Mouse (Mus musculus) MEL (cell line): Measurements from ENCODE around the gene Grb10. TPM values are rescaled to one million over a fixed set of nuclear protein-coding genes. Genes with fewer than 3 reads are reported as not detected.

Experiments
- DNase-seq: peaks from one replicate; pipeline ENCODE4 v3.0.0; 2011; ENCODE audit warnings: low read depth, low spot score
- H3K27ac ChIP-seq: 2 replicates; pipeline ENCODE4 v1.5.1; 2012; ENCODE audit warnings: low read depth, mild to moderate bottlenecking, control low read depth, low read length, moderate library complexity; ENCODE audit not compliant: control insufficient read depth
- H3K27me3 ChIP-seq, 2 experiments: fragments of 150-350 bp in 1 of 2; sonication (generic) in 1 of 2; 2 replicates each; pipeline ENCODE4 v1.6.1; 2012; ENCODE audit warnings: low read length in 2 of 2, mild to moderate bottlenecking in 2 of 2, improper control_type of control experiment in 1 of 2, moderate library complexity in 1 of 2; ENCODE audit not compliant: insufficient read depth in 2 of 2, control insufficient read depth in 1 of 2
- H3K36me3 ChIP-seq, 2 experiments: 2 replicates each; pipeline ENCODE4 v1.6.1; 2012 to 2014; ENCODE audit warnings: low read length in 2 of 2, improper control_type of control experiment in 1 of 2, inconsistent platforms in 1 of 2, mild to moderate bottlenecking in 1 of 2; ENCODE audit not compliant: insufficient read depth in 2 of 2, control insufficient read depth in 1 of 2
- H3K4me1 ChIP-seq, 2 experiments: fragments of 150-350 bp in 1 of 2; sonication (generic) in 1 of 2; 2 replicates each; pipeline ENCODE4 v1.6.1; 2012; ENCODE audit warnings: low read length in 2 of 2, improper control_type of control experiment in 1 of 2, mild to moderate bottlenecking in 1 of 2; ENCODE audit not compliant: insufficient read depth in 2 of 2, control insufficient read depth in 1 of 2
- H3K4me3 ChIP-seq, 2 experiments: fragments of 150-350 bp in 1 of 2; sonication (generic) in 1 of 2; 2 replicates each; pipeline ENCODE4 v1.5.1; 2012; ENCODE audit warnings: low read depth in 2 of 2, low read length in 2 of 2, mild to moderate bottlenecking in 2 of 2, moderate library complexity in 2 of 2, control low read depth in 1 of 2, improper control_type of control experiment in 1 of 2; ENCODE audit not compliant: control insufficient read depth in 1 of 2, insufficient read depth in 1 of 2
- H3K79me2 ChIP-seq: 2 replicates; pipeline ENCODE4 v1.6.1; 2012; ENCODE audit warnings: mild to moderate bottlenecking, low read length, moderate library complexity; ENCODE audit not compliant: control insufficient read depth, poor library complexity, insufficient read depth
- H3K9ac ChIP-seq: 2 replicates; pipeline ENCODE4 v1.6.1; 2012; ENCODE audit warnings: low read depth, mild to moderate bottlenecking, control low read depth, low read length, moderate library complexity; ENCODE audit not compliant: control insufficient read depth, poor library complexity, severe bottlenecking
- H3K9me3 ChIP-seq: fragments of 150-350 bp; sonication (generic); replicated peaks from 2 replicates; pipeline ENCODE4 v1.6.1; 2012; ENCODE audit warnings: mild to moderate bottlenecking, low read length, improper control_type of control experiment, moderate library complexity; ENCODE audit not compliant: insufficient read depth
- BHLHE40 ChIP-seq: IDR thresholded peaks from 2 replicates; pipeline ENCODE4 v1.6.1; 2012; ENCODE audit warnings: low read depth, mild to moderate bottlenecking, inconsistent platforms, low read length, improper control_type of control experiment, borderline replicate concordance
- CTCF ChIP-seq, 3 experiments: IDR thresholded peaks in 2 of 3; conservative IDR thresholded peaks in 1 of 3; 2 replicates each; pipeline ENCODE4 v1.5.1; 2011 to 2012; ENCODE audit warnings: low read length in 3 of 3, low read depth in 2 of 3, mild to moderate bottlenecking in 2 of 3, improper control_type of control experiment in 1 of 3, inconsistent platforms in 1 of 3, mixed read lengths in 1 of 3, moderate library complexity in 1 of 3; ENCODE audit not compliant: control insufficient read depth in 1 of 3, insufficient read depth in 1 of 3, poor library complexity in 1 of 3, severe bottlenecking in 1 of 3
- EP300 ChIP-seq, 2 experiments: IDR thresholded peaks; 2 replicates each; pipeline ENCODE4 v1.6.1; 2011; ENCODE audit warnings: improper control_type of control experiment in 2 of 2, low read length in 2 of 2, low read depth in 1 of 2, mild to moderate bottlenecking in 1 of 2
- MAFK ChIP-seq: IDR thresholded peaks from 2 replicates; pipeline ENCODE4 v1.6.1; 2011; ENCODE audit warnings: low read depth, mild to moderate bottlenecking, low read length, improper control_type of control experiment, borderline replicate concordance
- MAX ChIP-seq: IDR thresholded peaks from 2 replicates; pipeline ENCODE4 v1.6.1; 2011; ENCODE audit warnings: low read length, improper control_type of control experiment
- MXI1 ChIP-seq: IDR thresholded peaks from 2 replicates; pipeline ENCODE4 v1.6.1; 2011; ENCODE audit warnings: mild to moderate bottlenecking, low read depth, low read length, improper control_type of control experiment
- NELFE ChIP-seq: IDR thresholded peaks from 2 replicates; pipeline ENCODE4 v1.6.1; 2011; ENCODE audit warnings: low read depth, low read length, improper control_type of control experiment
- POLR2A ChIP-seq, 2 experiments: IDR thresholded peaks; 2 replicates each; pipeline ENCODE4 v1.6.1; 2011 to 2012; ENCODE audit warnings: low read length in 2 of 2, mild to moderate bottlenecking in 2 of 2, control low read depth in 1 of 2, improper control_type of control experiment in 1 of 2, low read depth in 1 of 2, moderate library complexity in 1 of 2; ENCODE audit not compliant: control insufficient read depth in 1 of 2, insufficient read depth in 1 of 2, poor library complexity in 1 of 2
- SIN3A ChIP-seq: IDR thresholded peaks from 2 replicates; pipeline ENCODE4 v1.6.1; 2012; ENCODE audit warnings: low read length, improper control_type of control experiment, inconsistent platforms
- UBTF ChIP-seq: IDR thresholded peaks from 2 replicates; pipeline ENCODE4 v1.6.1; 2012; ENCODE audit warnings: low read depth, mild to moderate bottlenecking, inconsistent platforms, low read length, improper control_type of control experiment, moderate library complexity, borderline replicate concordance; ENCODE audit not compliant: insufficient read depth
- USF2 ChIP-seq, 2 experiments: IDR thresholded peaks; 2 replicates each; pipeline ENCODE4 v1.6.1; 2011 to 2012; ENCODE audit warnings: improper control_type of control experiment in 2 of 2, low read length in 2 of 2, borderline replicate concordance in 1 of 2, inconsistent platforms in 1 of 2, low read depth in 1 of 2, mild to moderate bottlenecking in 1 of 2; ENCODE audit not compliant: insufficient read depth in 1 of 2
- ZKSCAN1 ChIP-seq: IDR thresholded peaks from 2 replicates; pipeline ENCODE4 v1.6.1; 2012; ENCODE audit warnings: low read depth, mild to moderate bottlenecking, inconsistent platforms, low read length, improper control_type of control experiment, moderate library complexity
- polyA plus RNA-seq, 2 experiments: library from polyadenylated mRNA; stranded (reverse) in 1 of 2; unstranded in 1 of 2; fragments of >175 nt in 1 of 2; fragments of >200 nt in 1 of 2; gene quantifications; 2 replicates each; pipeline versions ENCODE4 v1.2.1 to v1.2.4; 2012; ENCODE audit warnings: low replicate concordance in 2 of 2, low read depth in 1 of 2; ENCODE audit not compliant: insufficient read length in 2 of 2, insufficient read depth in 1 of 2, missing spikeins in 1 of 2
- total RNA-seq: library from RNA; depleted of rRNA; stranded (reverse); fragments of 300-350 nt; gene quantifications from 2 replicates; pipeline ENCODE4 v1.2.3, GENCODE M21; 2012

Grb10 gene
- total and polyA plus RNA-seq, 3 experiments: not detected

- no peak for TF ChIP-seq MXI1
- TF ChIP-seq UBTF: no peak
- TF ChIP-seq SIN3A: no peak
- no peak for TF ChIP-seq NELFE
- no peak for TF ChIP-seq USF2 (IDR thresholded peaks at IDR 0.05; ENCODE audit: borderline replicate concordance in 1 of 2, insufficient read depth in 1 of 2, low read depth in 1 of 2, low read length in 2 of 2)
- H3K36me3 ChIP-seq: no peaks in the 10 kb centered on the region
- no peaks in the 10 kb centered on the region for H3K27me3 ChIP-seq
- no peak overlapping the region for H3K4me3 ChIP-seq
- H3K9ac ChIP-seq: no peak overlapping the region
- no peaks in the 10 kb centered on the region for H3K9me3 ChIP-seq
- no peak for DNase-seq
- no peaks in the 10 kb centered on the region for H3K4me1 ChIP-seq
- no peaks in the 10 kb centered on the region for H3K79me2 ChIP-seq
- H3K27ac ChIP-seq: no peak overlapping the region
Measured at GRCm38 (mm10) chr11:12079231-12079630, 40.7 kb upstream of the Grb10 start.

GRCm38 (mm10) chr11:12075449-12075848 lies 37.0 kb upstream of the Grb10 start:
- Histone ChIP-seq H3K27ac (no peak overlapping the region), H3K4me3 (no peak overlapping the region), H3K4me1 (no peaks in the 10 kb centered on the region), H3K27me3 (no peaks in the 10 kb centered on the region), H3K9me3 (no peaks in the 10 kb centered on the region), H3K79me2 (no peaks in the 10 kb centered on the region), H3K36me3 (no peaks in the 10 kb centered on the region), H3K9ac (no peak overlapping the region)
- TF ChIP-seq EP300 (IDR thresholded peaks at IDR 0.05; ENCODE audit: low read depth in 1 of 2, low read length in 2 of 2): no peak
- no peak for DNase-seq

GRCm38 (mm10) chr11:12073394-12074226 lies 35.1 kb upstream of the Grb10 start:
- no peaks in the 10 kb centered on the region for H3K4me1 ChIP-seq
- H3K27ac ChIP-seq: no peak overlapping the region
- no peak for DNase-seq
- no peaks in the 10 kb centered on the region for H3K79me2 ChIP-seq
- no peak overlapping the region for H3K9ac ChIP-seq
- no peak overlapping the region for H3K4me3 ChIP-seq
- no peaks in the 10 kb centered on the region for H3K9me3 ChIP-seq
- H3K27me3 ChIP-seq: no peaks in the 10 kb centered on the region
- no peaks in the 10 kb centered on the region for H3K36me3 ChIP-seq
- no peak for TF ChIP-seq CTCF (IDR thresholded peaks at IDR 0.05 in 2 of 3, conservative IDR thresholded peaks at IDR 0.05 in 1 of 3; ENCODE audit: control insufficient read depth in 1 of 3, insufficient read depth in 1 of 3, low read depth in 2 of 3, low read length in 3 of 3, poor library complexity in 1 of 3, severe bottlenecking in 1 of 3)
- no peak for TF ChIP-seq MAX
- TF ChIP-seq POLR2A (IDR thresholded peaks at IDR 0.05; ENCODE audit: control insufficient read depth in 1 of 2, insufficient read depth in 1 of 2, low read depth in 1 of 2, low read length in 2 of 2, poor library complexity in 1 of 2): no peak
- TF ChIP-seq MAFK: no peak
- no peak for TF ChIP-seq USF2 (IDR thresholded peaks at IDR 0.05; ENCODE audit: borderline replicate concordance in 1 of 2, insufficient read depth in 1 of 2, low read depth in 1 of 2, low read length in 2 of 2)
- TF ChIP-seq ZKSCAN1: no peak
- TF ChIP-seq BHLHE40: no peak
